Mouse (Mus musculus) olfactory bulb, adult 2 months (tissue): Measurements from ENCODE around the gene Cplx3.

ENCODE experiments used
- CTCF ChIP-seq: fragments of 200-500 bp; IDR thresholded peaks from 2 replicates; pipeline ENCODE4 v1.5.1; 2012; ENCODE audit warnings: low read depth, mild to moderate bottlenecking, low read length, moderate library complexity; ENCODE audit not compliant: insufficient read depth
- POLR2A ChIP-seq: fragments of 200-500 bp; IDR thresholded peaks from 2 replicates; pipeline ENCODE4 v1.6.1; 2012; ENCODE audit warnings: mild to moderate bottlenecking, low read depth, low read length, moderate library complexity; ENCODE audit not compliant: insufficient read depth

DNA sequence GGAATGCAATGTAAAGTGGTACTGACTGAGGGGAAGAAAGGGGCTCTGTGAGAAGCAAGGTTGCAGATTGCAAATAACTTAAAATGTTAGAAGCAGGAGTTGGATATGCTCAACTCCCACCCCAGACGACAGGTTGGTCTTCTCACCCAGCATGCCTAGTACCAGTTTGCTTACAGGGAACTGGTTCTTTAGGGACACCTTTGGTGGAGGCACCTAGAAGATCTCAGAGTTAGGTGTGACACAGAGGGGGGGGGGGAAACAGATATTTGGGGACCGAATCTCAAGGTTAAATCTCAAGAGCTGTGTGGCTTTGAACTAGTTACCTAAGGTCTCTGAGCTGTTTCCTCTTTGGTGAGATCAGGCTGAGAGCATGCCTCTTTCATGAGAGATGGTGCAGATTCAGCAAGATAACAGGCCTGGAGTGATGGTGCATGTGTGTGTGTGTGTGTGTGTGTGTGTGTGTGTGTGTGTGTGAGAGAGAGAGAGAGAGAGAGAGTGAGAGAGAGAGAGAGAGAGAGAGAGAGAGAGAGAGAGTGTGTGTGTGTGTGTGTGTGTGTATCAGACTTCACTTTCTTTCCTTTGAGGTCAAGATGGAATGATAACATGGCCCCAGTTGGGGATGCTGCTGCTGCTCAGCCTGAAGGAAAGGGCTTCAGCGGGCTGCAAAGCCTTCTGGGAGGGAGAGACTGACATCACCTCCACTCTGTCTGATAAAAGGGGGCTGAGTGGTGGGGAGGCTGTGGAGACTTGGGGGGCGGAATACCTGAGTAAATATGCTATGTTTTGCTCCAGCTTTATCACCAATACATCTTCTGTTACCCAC, 41.4 kb upstream of the Cplx3 start:
- no peak for TF ChIP-seq CTCF
- TF ChIP-seq POLR2A, result no peak
